Mouse (Mus musculus): ENCODE results near the gene Nfe2.

Gene Nfe2

GRCm38 (mm10) chr15:103214971-103215907 is 43.0 kb downstream of the Nfe2 start:
- 1% methylated on average over 15 of the region's 15 CpGs for WGBS

- 19% methylated on average over 2 of the region's 2 CpGs for WGBS
Measured at GRCm38 (mm10) chr15:103214149-103214548, 44.1 kb downstream of the Nfe2 start.

GRCm38 (mm10) chr15:103205156-103205555 is 53.0 kb downstream of the Nfe2 start:
- 49% methylated on average over 2 of the region's 2 CpGs for WGBS

GRCm38 (mm10) chr15:103202088-103202793 is 56.0 kb downstream of the Nfe2 start:
- 45% methylated on average over 6 of the region's 6 CpGs for WGBS

Data from cerebral cortex, adult 2 months (tissue).